Mouse (Mus musculus) spleen, adult 2 months (tissue): ENCODE results near the gene Raly.

ENCODE experiments used
- CTCF ChIP-seq: fragments of 200-500 bp; IDR thresholded peaks from 2 replicates; pipeline ENCODE4 v1.5.1; 2011; ENCODE audit warnings: mild to moderate bottlenecking, inconsistent platforms; ENCODE audit not compliant: insufficient read depth, insufficient read length, insufficient replicate concordance; ENCODE audit errors: extremely low read depth
- POLR2A ChIP-seq: fragments of 200-500 bp; IDR thresholded peaks from 2 replicates; pipeline ENCODE4 v1.6.1; 2011; ENCODE audit warnings: low read depth, low read length, inconsistent platforms

DNA sequence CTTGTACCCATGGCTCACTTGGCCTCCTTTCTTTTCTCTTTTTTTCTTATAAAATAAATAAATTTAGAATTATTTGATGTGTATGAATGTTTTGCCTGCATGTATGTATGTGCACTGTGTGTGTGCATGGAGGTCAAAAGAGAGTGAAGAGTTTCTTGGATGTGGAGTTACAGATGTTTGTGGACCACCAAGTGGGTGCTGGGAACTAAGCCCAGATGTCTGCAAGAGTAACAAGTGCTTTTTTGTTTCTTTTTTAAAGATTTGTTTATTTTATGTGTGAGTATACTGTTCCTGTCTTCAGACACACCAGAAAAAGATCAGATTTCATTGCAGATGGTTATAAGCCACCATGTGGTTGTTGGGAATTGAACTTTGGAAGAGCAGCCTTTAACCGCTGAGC is 12.5 kb downstream of the Raly start:
- TF ChIP-seq CTCF (no peak), POLR2A (no peak)
